Mouse (Mus musculus) embryonic fibroblast, embryonic 13.5 days (primary cell): ENCODE results near the gene Lmln.

Experiments used
- CTCF ChIP-seq: IDR thresholded peaks from 2 replicates; pipeline ENCODE4 v1.5.1; 2011; ENCODE audit warnings: mild to moderate bottlenecking, control low read depth, low read length, moderate library complexity, borderline replicate concordance; ENCODE audit not compliant: insufficient read depth
- POLR2A ChIP-seq: IDR thresholded peaks from 2 replicates; pipeline ENCODE4 v1.6.1; 2011; ENCODE audit warnings: low read depth, mild to moderate bottlenecking, control low read depth, low read length, moderate library complexity

GRCm38 (mm10) chr16:33043268-33043667 is 19.1 kb upstream of the Lmln start:
- no peak for TF ChIP-seq CTCF
- TF ChIP-seq POLR2A, result no peak
